ENCODE assay signal across 23 mouse cellular contexts in the genomic region with DNA sequence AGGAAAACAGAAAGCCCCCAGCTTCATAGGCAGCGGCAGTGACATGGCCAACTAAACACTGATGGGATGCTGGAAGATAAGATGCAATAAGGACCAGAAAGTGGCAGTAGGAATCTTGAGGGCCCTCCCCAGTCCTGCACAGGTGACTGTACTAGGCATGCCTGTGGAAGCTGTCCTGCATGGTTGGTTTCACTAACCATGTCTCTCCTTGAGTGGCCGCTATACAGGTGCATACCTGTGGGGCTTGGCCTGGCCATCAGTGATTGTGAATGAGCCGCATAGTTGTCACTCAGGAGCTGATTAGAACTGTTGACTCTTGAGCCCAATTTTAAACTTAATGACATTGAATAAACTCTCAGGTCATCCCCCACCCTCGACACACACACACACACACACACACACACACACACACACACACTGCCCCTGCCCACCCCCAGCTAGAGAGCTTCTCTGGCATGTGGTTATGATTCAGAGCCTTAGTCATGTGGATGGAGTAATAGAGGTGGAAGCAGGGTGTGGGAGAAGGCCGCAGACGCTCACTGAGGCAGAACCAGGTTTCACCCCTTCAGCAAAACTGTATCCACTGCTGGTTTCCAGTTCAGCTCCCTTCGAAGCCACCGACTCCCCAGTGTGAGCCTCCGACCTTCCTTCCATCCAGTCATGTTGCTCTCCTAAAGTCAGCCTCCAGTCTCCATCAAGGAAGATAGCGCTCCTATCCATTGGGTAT.
DNase-seq lines count a peak whose midpoint lies in the region; ATAC-seq and TF ChIP-seq lines count a peak whose summit lies in the region.
"Had no signal": no experiment of that assay in that cellular context is flagged by ENCODE, and none has a peak within 500 bp of the region (broad histone marks: within the 10 kb centered on the region; RNA-seq: fewer than 3 reads in every experiment).

No protein-coding gene starts in this region.

- peak; percentile 14; the same call in 1 of the 2 replicates for TF ChIP-seq CTCF in lung, postnatal 0 days (IDR thresholded peaks at IDR 0.05)
- TF ChIP-seq CTCF in C2C12 (IDR thresholded peaks at IDR 0.05; ENCODE audit: control insufficient read depth, insufficient read depth, insufficient read length), result no peak

- WGBS in lung, postnatal 0 days, result 68% methylated on average over 10 of the region's 10 CpGs

- peak; percentile 82 for ATAC-seq in lung, postnatal 0 days
- ATAC-seq: forebrain, embryonic 13.5 days; inflammation-experienced regulatory T-cells, adult 6 months; liver, embryonic 12.5 days had no signal

- H3K27me3 ChIP-seq in lung, postnatal 0 days (replicated peaks; ENCODE audit: insufficient read depth, low read length), result no peaks in the 10 kb centered on the region
- H3K27me3 ChIP-seq in C2C12 (ENCODE audit: control insufficient read depth, insufficient read depth, insufficient read length) (no peaks in the 10 kb centered on the region), myocyte (ENCODE audit: control insufficient read depth, insufficient read depth, insufficient read length) (no peaks in the 10 kb centered on the region)
- H3K27me3 ChIP-seq: forebrain, embryonic 13.5 days; limb, embryonic 13.5 days; liver, embryonic 12.5 days; midbrain, embryonic 12.5 days; neural tube, embryonic 12.5 days; stomach, embryonic 15.5 days had no signal

- H3K36me3 ChIP-seq in lung, postnatal 0 days (ENCODE audit: insufficient read depth, low read length), result no peaks in the 10 kb centered on the region
- H3K36me3 ChIP-seq in C2C12 (ENCODE audit: control insufficient read depth, insufficient read depth) (no peaks in the 10 kb centered on the region), myocyte (ENCODE audit: control insufficient read depth, insufficient read depth) (no peaks in the 10 kb centered on the region)
- H3K36me3 ChIP-seq: liver, embryonic 12.5 days; midbrain, embryonic 12.5 days; neural tube, embryonic 12.5 days; stomach, embryonic 15.5 days had no signal

- H3K27ac ChIP-seq in lung, postnatal 0 days (ENCODE audit: low read length), result no peak overlapping the region
- H3K27ac ChIP-seq: forebrain, embryonic 13.5 days; gastrocnemius, adult 2 months; hindbrain, embryonic 14.5 days; limb, embryonic 13.5 days; liver, embryonic 12.5 days; midbrain, embryonic 12.5 days; neural tube, embryonic 12.5 days; stomach, embryonic 15.5 days had no signal

- no peak overlapping the region for H3ac ChIP-seq in C2C12 (ENCODE audit: control insufficient read depth, insufficient read length, low read depth)
- no peak overlapping the region for H3ac ChIP-seq in myocyte (ENCODE audit: control insufficient read depth, insufficient read length)

- H3K4me3 ChIP-seq in lung, postnatal 0 days (ENCODE audit: low read depth, low read length), result no peak overlapping the region
- H3K4me3 ChIP-seq in C2C12 (ENCODE audit: insufficient read depth, poor library complexity, severe bottlenecking) (no peak overlapping the region), myocyte (no peak overlapping the region)
- H3K4me3 ChIP-seq: forebrain, embryonic 13.5 days; gastrocnemius, adult 2 months; limb, embryonic 13.5 days; liver, embryonic 12.5 days; midbrain, embryonic 12.5 days; neural tube, embryonic 12.5 days; stomach, embryonic 15.5 days had no signal

- H3K79me2 ChIP-seq in C2C12 (ENCODE audit: control insufficient read depth, insufficient read depth) (no peaks in the 10 kb centered on the region), myocyte (ENCODE audit: control insufficient read depth, insufficient read depth) (no peaks in the 10 kb centered on the region)

- no peaks in the 10 kb centered on the region for H3K79me3 ChIP-seq in C2C12 (ENCODE audit: low read depth)

- H3K4me2 ChIP-seq in lung, postnatal 0 days (replicated peaks; ENCODE audit: low read depth, low read length), result no peak overlapping the region
- peak overlapping the region; percentile 13 for H3K4me2 ChIP-seq in myocyte (ENCODE audit: low read depth)
- H3K4me2 ChIP-seq: forebrain, embryonic 13.5 days; hindbrain, embryonic 14.5 days; limb, embryonic 13.5 days; liver, embryonic 12.5 days; midbrain, embryonic 12.5 days; neural tube, embryonic 12.5 days; stomach, embryonic 15.5 days had no signal

- no peak overlapping the region for H3K9ac ChIP-seq in lung, postnatal 0 days (replicated peaks; ENCODE audit: low read depth)
- H3K9ac ChIP-seq: forebrain, embryonic 13.5 days; hindbrain, embryonic 14.5 days; limb, embryonic 13.5 days; liver, embryonic 12.5 days; midbrain, embryonic 12.5 days; neural tube, embryonic 12.5 days; stomach, embryonic 15.5 days had no signal

- DNase-seq in adrenal gland, postnatal 36 days, result peak; percentile 10 to 27
- no peak for DNase-seq in adrenal gland, postnatal 10 days
- DNase-seq in lung, postnatal 0 days (ENCODE audit: low spot score), result peak; percentile 12
- DNase-seq in lung, postnatal 25 days (ENCODE audit: low spot score), result no peak
- DNase-seq in heart, postnatal 36 days, result no peak
- DNase-seq: adrenal gland, adult 8-10 months; cerebellum, adult 9-10 months; gastrocnemius, adult 2 months; kidney, adult 18-20 months; kidney, postnatal 4 days; lung, adult 2 months; thymus, adult 18-20 months; thymus, postnatal 36 days had no signal

- no peaks in the 10 kb centered on the region for H3K9me3 ChIP-seq in lung, postnatal 0 days (ENCODE audit: low read length)
- H3K9me3 ChIP-seq: forebrain, embryonic 13.5 days; limb, embryonic 13.5 days; liver, embryonic 12.5 days; midbrain, embryonic 12.5 days; neural tube, embryonic 12.5 days; stomach, embryonic 15.5 days had no signal

- H3K4me1 ChIP-seq in lung, postnatal 0 days (ENCODE audit: insufficient read depth, low read depth, low read length), result no peaks in the 10 kb centered on the region
- H3K4me1 ChIP-seq: liver, embryonic 12.5 days; neural tube, embryonic 12.5 days; stomach, embryonic 15.5 days had no signal

- no peak for TF ChIP-seq EP300 in lung, postnatal 0 days (IDR thresholded peaks at IDR 0.05)

- TF ChIP-seq POLR2A in myocyte (IDR thresholded peaks at IDR 0.05; ENCODE audit: insufficient read length, low read depth), result no peak

- intact Hi-C loops in heart, postnatal 36 days (cut with DNase I), result no loop called here

TF ChIP-seq in C2C12, 6 proteins besides CTCF, POLR2A, EP300 and RAD21:
- TF ChIP-seq CEBPB (IDR thresholded peaks at IDR 0.05; ENCODE audit: low read depth), result peak; percentile 75
- peak; percentile 29 for TF ChIP-seq FOSL1 (IDR thresholded peaks at IDR 0.05; ENCODE audit: insufficient read depth, low read length, poor library complexity, severe bottlenecking)
- TF ChIP-seq MYOG (IDR thresholded peaks at IDR 0.05; ENCODE audit: control insufficient read depth, extremely low read depth, insufficient read length), result no peak
- no peak for TF ChIP-seq USF1 (IDR thresholded peaks at IDR 0.05; ENCODE audit: low read depth)
- no peak for TF ChIP-seq MYOD1 (IDR thresholded peaks at IDR 0.05; ENCODE audit: control insufficient read depth, insufficient read length, low read depth)
- peak; percentile 62 for TF ChIP-seq MAX (IDR thresholded peaks at IDR 0.05)
TF ChIP-seq in C2C12: peak in this region for 3.

TF ChIP-seq in myocyte, 11 proteins besides CTCF, POLR2A, EP300 and RAD21:
- TF ChIP-seq CEBPB (IDR thresholded peaks at IDR 0.05; ENCODE audit: insufficient read depth, poor library complexity, severe bottlenecking), result peak; percentile 55; the same call in 1 of the 2 replicates
- TF ChIP-seq TCF3 (IDR thresholded peaks at IDR 0.05; ENCODE audit: insufficient read length, low read depth), result no peak
- TF ChIP-seq REST (IDR thresholded peaks at IDR 0.05; ENCODE audit: insufficient read depth, insufficient read length), result no peak
- no peak for TF ChIP-seq SRF (IDR thresholded peaks at IDR 0.05; ENCODE audit: control insufficient read depth, insufficient read length, low read depth)

Comparison
In these comparisons a context has a peak if more than half of its experiments do, and no peak if none do; other contexts are left out.
1. DNase-seq: peak in adrenal gland, postnatal 36 days (2 of 2) and lung, postnatal 0 days (single experiment); none in adrenal gland, postnatal 10 days (single experiment), lung, postnatal 25 days (single experiment) and heart, postnatal 36 days (0 of 2).